Mouse (Mus musculus): Measurements from ENCODE around the gene March2.

Gene March2

GRCm38 (mm10) chr17:33639743-33640142 is 78.7 kb downstream of the March2 start:
- intact Hi-C loops (cut with DNase I), result no loop called here

DNA sequence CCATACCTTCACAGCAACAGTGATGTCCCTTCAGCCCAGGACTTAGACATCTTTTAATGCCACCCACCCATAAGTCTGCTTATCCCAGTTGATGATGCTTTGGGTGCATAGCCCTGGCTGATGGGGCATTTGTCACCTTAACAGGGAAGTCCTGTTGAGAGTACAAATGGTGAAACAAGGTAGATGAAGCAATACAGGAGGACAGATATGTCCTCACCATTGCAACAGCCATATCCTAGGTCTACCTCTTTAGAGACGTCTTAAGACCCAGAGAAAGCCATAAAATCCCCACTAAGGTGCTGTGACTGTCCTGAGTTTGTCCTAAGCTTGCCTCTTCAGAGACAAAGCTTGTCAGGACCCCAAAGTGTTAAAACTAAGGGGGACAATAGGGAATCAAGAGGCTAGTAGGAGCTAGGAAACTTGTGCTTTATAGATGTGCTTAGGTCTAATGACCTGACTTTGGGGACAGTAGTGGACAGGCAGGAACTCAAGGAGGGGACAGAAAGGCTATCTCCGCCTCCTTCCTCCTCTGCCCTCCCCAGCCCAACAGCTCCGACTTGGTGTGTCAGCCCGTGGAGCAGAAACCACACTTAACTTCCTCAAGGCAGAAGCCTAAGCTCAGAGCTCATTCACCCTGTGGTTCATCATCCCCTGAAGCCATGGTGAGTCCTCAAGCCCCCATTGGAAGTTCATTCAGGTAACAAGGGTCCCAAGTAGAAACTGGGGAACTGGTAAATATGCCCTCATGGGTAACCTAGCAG is 80.8 kb downstream of the March2 start, which contains the start of gene Pram1:
Gene Pram1 (plus strand): TSS at position 541 of the 761 bp plus-strand sequence.
- intact Hi-C loops (cut with DNase I), result no loop called here

DNA sequence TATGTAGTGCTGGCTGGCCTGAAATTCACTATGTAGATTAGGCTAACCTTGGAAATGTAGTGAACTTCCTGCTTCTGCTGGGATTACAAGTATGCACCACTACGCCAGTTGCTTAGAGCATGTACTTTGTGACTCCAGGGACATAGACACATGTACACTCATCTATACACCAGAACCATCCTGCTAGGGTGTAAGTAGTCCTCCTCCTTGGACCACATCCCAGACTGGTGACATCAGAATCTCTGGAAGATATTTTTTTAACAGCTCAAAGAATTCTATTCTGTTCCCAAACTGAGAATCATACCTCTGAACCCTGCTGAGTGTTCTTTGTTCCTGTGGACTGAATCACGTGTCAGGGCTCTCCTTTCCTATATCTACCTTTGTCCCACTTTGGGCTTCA is 81.4 kb downstream of the March2 start:
- intact Hi-C loops (cut with DNase I), result no loop called here
